Mouse (Mus musculus) forebrain, embryonic 16.5 days (tissue): Measurements from ENCODE around the gene Pex5l. TPM values are rescaled to one million over a fixed set of nuclear protein-coding genes. Genes with fewer than 3 reads are reported as not detected.

ENCODE experiments used
- ATAC-seq: fragments of 200-750 bp; cut with Nextera tagmentation; 2 replicates; pipeline ENCODE4 v1.8.0; 2017; ENCODE audit warnings: mild to moderate bottlenecking, moderate library complexity
- H3K27ac ChIP-seq: fragments of 300-500 bp; sonication (generic); 2 replicates; pipeline ENCODE4 v1.5.1; 2014; ENCODE audit warnings: low read length, control low read depth
- H3K27me3 ChIP-seq: fragments of 300-500 bp; sonication (generic); replicated peaks from 2 replicates; pipeline ENCODE4 v1.6.1; 2014; ENCODE audit warnings: low read length; ENCODE audit not compliant: control insufficient read depth, insufficient read depth
- H3K36me3 ChIP-seq: fragments of 300-500 bp; sonication (generic); 2 replicates; pipeline ENCODE4 v1.6.1; 2014; ENCODE audit not compliant: control insufficient read depth, insufficient read depth
- H3K4me1 ChIP-seq: fragments of 300-500 bp; sonication (generic); replicated peaks from 2 replicates; pipeline ENCODE4 v1.6.1; 2014; ENCODE audit warnings: low read length; ENCODE audit not compliant: control insufficient read depth, insufficient read depth
- H3K4me2 ChIP-seq: fragments of 300-500 bp; sonication (generic); 2 replicates; pipeline ENCODE4 v1.6.1; 2014; ENCODE audit warnings: mild to moderate bottlenecking, low read length, control low read depth
- H3K4me3 ChIP-seq: fragments of 300-500 bp; sonication (generic); replicated peaks from 2 replicates; pipeline ENCODE4 v1.5.1; 2014; ENCODE audit warnings: mild to moderate bottlenecking, low read length, control low read depth
- H3K9ac ChIP-seq: fragments of 300-500 bp; sonication (generic); replicated peaks from 2 replicates; pipeline ENCODE4 v1.6.1; 2014; ENCODE audit warnings: low read depth, low read length, control low read depth
- H3K9me3 ChIP-seq: fragments of 300-500 bp; sonication (generic); 2 replicates; pipeline ENCODE4 v1.6.1; 2016; ENCODE audit warnings: low read length; ENCODE audit not compliant: control insufficient read depth
- WGBS: fragments of 180-500 bp; shearing (Covaris S2); extraction: QIAGEN DNeasy Blood & Tissue Kit; methylation state at CpG from one replicate; pipeline ENCODE4 v1.1.7; 2014; 5-methylcytosine and 5-hydroxymethylcytosine counted together
- polyA plus RNA-seq: library from polyadenylated mRNA; unstranded; fragments of >200 nt; fragmentation: Nextera tagmentation; extraction: Ambion mirVana; gene quantifications from 2 replicates; pipeline ENCODE4 v1.2.1, GENCODE M21; 2015

The Pex5l gene
- polyA plus RNA-seq, 1 experiment from 2014 or later = 1.9 TPM

- no peaks in the 10 kb centered on the region for H3K27me3 ChIP-seq
- WGBS = 76% methylated on average over 3 of the region's 3 CpGs
- H3K36me3 ChIP-seq = no peaks in the 10 kb centered on the region
- no peak overlapping the region for H3K27ac ChIP-seq
- H3K4me3 ChIP-seq = no peak overlapping the region
- H3K4me1 ChIP-seq = no peaks in the 10 kb centered on the region
- ATAC-seq = no peak
- H3K4me2 ChIP-seq = no peak overlapping the region
- H3K9me3 ChIP-seq = no peaks in the 10 kb centered on the region
- H3K9ac ChIP-seq = no peak overlapping the region
Observed at GRCm38 (mm10) chr3:32985141-32985540, 157.9 kb downstream of the Pex5l start.

- no peaks in the 10 kb centered on the region for H3K27me3 ChIP-seq
- 0 out of 2 replicates have a peak, but pooled peaks cover 2% of the 10 kb centered on the region for H3K4me1 ChIP-seq
- H3K4me3 ChIP-seq = no peak overlapping the region
- H3K36me3 ChIP-seq = no peaks in the 10 kb centered on the region
- H3K9ac ChIP-seq = no peak overlapping the region
- no peak overlapping the region for H3K4me2 ChIP-seq
- no peak for ATAC-seq
- WGBS = 75% methylated on average over 4 of the region's 4 CpGs
- no peak overlapping the region for H3K27ac ChIP-seq
- no peaks in the 10 kb centered on the region for H3K9me3 ChIP-seq
Observed at GRCm38 (mm10) chr3:32979981-32980380, 163.1 kb downstream of the Pex5l start.

GRCm38 (mm10) chr3:32979238-32979637, 163.8 kb downstream of the Pex5l start:
- no peak overlapping the region for H3K4me2 ChIP-seq
- no peak overlapping the region for H3K27ac ChIP-seq
- WGBS = 15% methylated on average over 6 of the region's 6 CpGs
- no peak overlapping the region for H3K9ac ChIP-seq
- no peaks in the 10 kb centered on the region for H3K9me3 ChIP-seq
- H3K36me3 ChIP-seq = no peaks in the 10 kb centered on the region
- H3K4me1 ChIP-seq = 0 out of 2 replicates have a peak, but pooled peaks cover 2% of the 10 kb centered on the region
- H3K27me3 ChIP-seq = no peaks in the 10 kb centered on the region
- ATAC-seq = no peak
- H3K4me3 ChIP-seq = no peak overlapping the region

- no peak overlapping the region for H3K9ac ChIP-seq
- no peak overlapping the region for H3K4me2 ChIP-seq
- H3K36me3 ChIP-seq = no peaks in the 10 kb centered on the region
- no peaks in the 10 kb centered on the region for H3K9me3 ChIP-seq
- no peak for ATAC-seq
- H3K4me1 ChIP-seq = 0 out of 2 replicates have a peak, but pooled peaks cover 4% of the 10 kb centered on the region
- H3K4me3 ChIP-seq = no peak overlapping the region
- no peaks in the 10 kb centered on the region for H3K27me3 ChIP-seq
- H3K27ac ChIP-seq = no peak overlapping the region
- 100% methylated on average over 1 of the region's 1 CpGs for WGBS
Observed at GRCm38 (mm10) chr3:32970257-32970656, 172.8 kb downstream of the Pex5l start.

- 100% methylated on average over 1 of the region's 1 CpGs for WGBS
- H3K4me2 ChIP-seq = no peak overlapping the region
- H3K36me3 ChIP-seq = no peaks in the 10 kb centered on the region
- no peak overlapping the region for H3K9ac ChIP-seq
- peak; percentile 77 for ATAC-seq
- H3K27me3 ChIP-seq = no peaks in the 10 kb centered on the region
- peak overlapping the region; percentile 39; the same call in 1 of the 2 replicates for H3K27ac ChIP-seq
- 0 out of 2 replicates have a peak, but pooled peaks cover 4% of the 10 kb centered on the region for H3K4me1 ChIP-seq
- H3K4me3 ChIP-seq = no peak overlapping the region
- H3K9me3 ChIP-seq = no peaks in the 10 kb centered on the region
Observed at GRCm38 (mm10) chr3:32968671-32969425, 174.2 kb downstream of the Pex5l start.

- 2% methylated on average over 2 of the region's 2 CpGs for WGBS
Observed at GRCm38 (mm10) chr3:32965528-32965927, 177.5 kb downstream of the Pex5l start.

GRCm38 (mm10) chr3:32961494-32961893, 181.6 kb downstream of the Pex5l start:
- Histone ChIP-seq H3K4me3 (no peak overlapping the region), H3K27ac (no peak overlapping the region), H3K4me2 (no peak overlapping the region), H3K4me1 (no peaks in the 10 kb centered on the region), H3K9me3 (no peaks in the 10 kb centered on the region), H3K9ac (no peak overlapping the region), H3K27me3 (no peaks in the 10 kb centered on the region), H3K36me3 (no peaks in the 10 kb centered on the region)
- ATAC-seq = no peak
- 37% methylated on average over 3 of the region's 3 CpGs for WGBS

More at GRCm38 (mm10) chr3:32965528-32965927, 177.5 kb downstream of the Pex5l start:
- H3K4me3 ChIP-seq = no peak overlapping the region
- no peaks in the 10 kb centered on the region for H3K36me3 ChIP-seq
- ATAC-seq = 0 out of 2 replicates have a peak, but pooled peaks have one; percentile 26
- H3K4me1 ChIP-seq = 0 out of 2 replicates have a peak, but pooled peaks cover 4% of the 10 kb centered on the region
- no peak overlapping the region for H3K27ac ChIP-seq
- H3K9ac ChIP-seq = no peak overlapping the region
- H3K27me3 ChIP-seq = no peaks in the 10 kb centered on the region
- H3K4me2 ChIP-seq = no peak overlapping the region
- no peaks in the 10 kb centered on the region for H3K9me3 ChIP-seq

- Histone ChIP-seq H3K27ac (no peak overlapping the region), H3K36me3 (no peaks in the 10 kb centered on the region), H3K4me1 (no peaks in the 10 kb centered on the region), H3K4me2 (no peak overlapping the region), H3K27me3 (no peaks in the 10 kb centered on the region), H3K9me3 (no peaks in the 10 kb centered on the region), H3K9ac (no peak overlapping the region), H3K4me3 (no peak overlapping the region)
- 13% methylated on average over 1 of the region's 1 CpGs for WGBS
- ATAC-seq = no peak
Observed at GRCm38 (mm10) chr3:32951382-32951781, 191.7 kb downstream of the Pex5l start.

GRCm38 (mm10) chr3:32947486-32947885, 195.6 kb downstream of the Pex5l start:
- H3K4me2 ChIP-seq = no peak overlapping the region

More at GRCm38 (mm10) chr3:32947486-32947885, 195.6 kb downstream of the Pex5l start:
- H3K27me3 ChIP-seq = no peaks in the 10 kb centered on the region
- H3K4me3 ChIP-seq = no peak overlapping the region
- WGBS = 86% methylated on average over 5 of the region's 5 CpGs
- H3K9me3 ChIP-seq = no peaks in the 10 kb centered on the region
- H3K27ac ChIP-seq = no peak overlapping the region
- H3K4me1 ChIP-seq = no peaks in the 10 kb centered on the region
- no peaks in the 10 kb centered on the region for H3K36me3 ChIP-seq
- H3K9ac ChIP-seq = no peak overlapping the region
- no peak for ATAC-seq
